Mouse (Mus musculus) kidney, postnatal 14 days (tissue): Measurements from ENCODE around the gene Tnfsfm13.

Experiments used
- DNase-seq: peaks from one replicate; pipeline ENCODE4 v3.0.0; 2022; ENCODE audit warnings: mixed read lengths

The Tnfsfm13 gene

GRCm38 (mm10) chr11:69680136-69680855 is 15.6 kb downstream of the Tnfsfm13 start:
- DNase-seq, result no peak

GRCm38 (mm10) chr11:69679144-69679543 is 16.8 kb downstream of the Tnfsfm13 start:
- DNase-seq, result no peak

GRCm38 (mm10) chr11:69672211-69672706 is 23.6 kb downstream of the Tnfsfm13 start, which contains the start of gene Eif4a1:
TSS of gene Eif4a1 (minus strand) at chr11:69672423.
- peak; percentile 100 for DNase-seq

GRCm38 (mm10) chr11:69671726-69672124 is 24.2 kb downstream of the Tnfsfm13 start:
- no peak for DNase-seq

- DNase-seq, result peak; percentile 96
These were observed 24.8 kb downstream of the Tnfsfm13 start for GRCm38 (mm10) chr11:69670786-69671725.

GRCm38 (mm10) chr11:69666665-69667005 is 29.3 kb downstream of the Tnfsfm13 start:
- no peak for DNase-seq

- DNase-seq, result no peak
These were observed 29.8 kb downstream of the Tnfsfm13 start, which contains the start of gene Cd68 for GRCm38 (mm10) chr11:69665961-69666664. TSS of gene Cd68 (minus strand) at chr11:69666153.

GRCm38 (mm10) chr11:69665457-69665960 is 30.4 kb downstream of the Tnfsfm13 start:
- DNase-seq, result no peak

- DNase-seq, result no peak
These were observed 31.1 kb downstream of the Tnfsfm13 start for GRCm38 (mm10) chr11:69664841-69665240.

- no peak for DNase-seq
These were observed 32.1 kb downstream of the Tnfsfm13 start for GRCm38 (mm10) chr11:69663795-69664194.

GRCm38 (mm10) chr11:69662967-69663671 is 32.8 kb downstream of the Tnfsfm13 start:
- DNase-seq, result no peak

GRCm38 (mm10) chr11:69662213-69662966 is 33.5 kb downstream of the Tnfsfm13 start, which contains the start of gene Mpdu1:
TSS of gene Mpdu1 (minus strand) at chr11:69662642.
- peak; percentile 96 for DNase-seq

- DNase-seq, result peak; percentile 33
These were observed 34.5 kb downstream of the Tnfsfm13 start for GRCm38 (mm10) chr11:69661221-69661881.

GRCm38 (mm10) chr11:69657462-69657881 is 38.4 kb downstream of the Tnfsfm13 start:
- DNase-seq, result no peak

- peak; percentile 48 for DNase-seq
These were observed 39.1 kb downstream of the Tnfsfm13 start for GRCm38 (mm10) chr11:69656617-69657461.

- DNase-seq, result no peak
These were observed 39.8 kb downstream of the Tnfsfm13 start for GRCm38 (mm10) chr11:69656065-69656455.

- DNase-seq, result peak; percentile 83
These were observed 40.4 kb downstream of the Tnfsfm13 start, which contains the start of gene Sox15 for GRCm38 (mm10) chr11:69655264-69656064. TSS of gene Sox15 (plus strand) at chr11:69655314.

GRCm38 (mm10) chr11:69654760-69655159 is 41.1 kb downstream of the Tnfsfm13 start:
- DNase-seq, result no peak

GRCm38 (mm10) chr11:69653399-69653798 is 42.5 kb downstream of the Tnfsfm13 start:
- DNase-seq, result no peak
